Mouse (Mus musculus): ENCODE results near the gene Pttg1ip. TPM values are rescaled to one million over a fixed set of nuclear protein-coding genes. Genes with fewer than 3 reads are reported as not detected.

Pttg1ip gene
- polyA plus RNA-seq, 1 experiment: 237 TPM

DNA sequence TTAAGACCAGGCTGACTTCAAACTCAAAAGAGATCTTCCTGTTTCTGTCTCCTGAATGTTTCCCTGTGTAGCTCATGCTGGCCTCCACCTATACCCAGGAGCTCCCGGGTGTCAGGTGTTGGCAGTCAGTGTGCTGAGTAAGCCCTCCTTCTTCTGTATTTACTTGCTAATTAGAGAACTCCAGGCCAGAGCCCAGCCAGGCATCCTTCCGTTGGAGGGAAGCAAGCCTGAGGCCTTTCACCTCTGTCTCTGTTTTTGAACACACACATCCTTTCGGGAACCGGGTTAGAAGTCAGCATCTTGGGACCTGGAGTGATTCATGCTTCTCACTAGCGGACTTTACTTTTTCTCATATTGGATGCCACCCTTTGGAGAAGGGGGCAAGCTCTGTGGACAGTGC lies 25.9 kb downstream of the Pttg1ip start:
- Histone ChIP-seq H3K27me3 (ENCODE audit: control insufficient read depth, insufficient read depth, insufficient read length) (no peaks in the 10 kb centered on the region), H3K4me3 (peak overlapping the region; percentile 66), H3K36me3 (ENCODE audit: control insufficient read depth, insufficient read depth) (no peaks in the 10 kb centered on the region), H3K79me2 (ENCODE audit: control insufficient read depth, insufficient read depth) (peaks cover 28% of the 10 kb centered on the region), H3ac (ENCODE audit: control insufficient read depth, insufficient read length) (peak overlapping the region; percentile 90), H3K4me2 (ENCODE audit: low read depth) (peak overlapping the region; percentile 99)
- TF ChIP-seq E2F4 (IDR thresholded peaks at IDR 0.05; ENCODE audit: insufficient read depth) (no peak), TCF12 (IDR thresholded peaks at IDR 0.05; ENCODE audit: insufficient read depth, poor library complexity, severe bottlenecking) (no peak), POLR2AphosphoS2 (IDR thresholded peaks at IDR 0.05; ENCODE audit: insufficient read length, low read depth) (no peak), REST (IDR thresholded peaks at IDR 0.05; ENCODE audit: insufficient read depth, insufficient read length) (no peak), POLR2A (IDR thresholded peaks at IDR 0.05; ENCODE audit: insufficient read length, low read depth) (no peak), CEBPB (IDR thresholded peaks at IDR 0.05; ENCODE audit: insufficient read depth, poor library complexity, severe bottlenecking) (no peak), TCF3 (IDR thresholded peaks at IDR 0.05; ENCODE audit: insufficient read length, low read depth) (no peak), MYOD1 (IDR thresholded peaks at IDR 0.05; ENCODE audit: control insufficient read depth in 1 of 3, insufficient read length in 2 of 3, low read depth in 2 of 3) (no peak), SRF (IDR thresholded peaks at IDR 0.05; ENCODE audit: control insufficient read depth, insufficient read length, low read depth) (no peak), MYOG (IDR thresholded peaks at IDR 0.05; ENCODE audit: control insufficient read depth in 1 of 3, insufficient read depth in 1 of 3, insufficient read length in 2 of 3, low read depth in 2 of 3) (no peak), MAX (IDR thresholded peaks at IDR 0.05; ENCODE audit: low read depth) (no peak), USF1 (IDR thresholded peaks at IDR 0.05; ENCODE audit: low read depth) (no peak)

DNA sequence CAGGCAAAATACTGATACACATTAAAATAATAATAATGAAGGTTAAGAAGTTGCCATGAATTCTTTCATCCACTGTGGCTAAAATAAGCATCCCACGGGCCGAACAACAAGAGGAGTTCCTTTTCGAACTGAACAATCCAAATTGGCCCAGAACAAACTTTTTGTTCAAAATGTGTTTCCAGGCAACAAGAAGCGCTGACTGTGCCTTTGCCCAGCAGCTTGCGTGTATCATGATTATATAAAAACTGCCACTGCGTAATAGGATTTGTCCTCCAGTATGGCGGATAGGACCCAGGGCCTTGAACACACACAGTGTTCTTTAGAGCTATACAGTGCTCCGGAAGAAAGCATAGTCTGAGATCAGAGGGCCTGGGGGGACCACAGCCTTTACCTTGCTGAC lies 27.1 kb downstream of the Pttg1ip start:
- Histone ChIP-seq H3ac (ENCODE audit: control insufficient read depth, insufficient read length) (no peak overlapping the region), H3K36me3 (ENCODE audit: control insufficient read depth, insufficient read depth) (no peaks in the 10 kb centered on the region), H3K79me2 (ENCODE audit: control insufficient read depth, insufficient read depth) (peaks cover 35% of the 10 kb centered on the region), H3K27me3 (ENCODE audit: control insufficient read depth, insufficient read depth, insufficient read length) (no peaks in the 10 kb centered on the region), H3K4me2 (ENCODE audit: low read depth) (no peak overlapping the region), H3K4me3 (no peak overlapping the region)
- TF ChIP-seq MYOD1 (IDR thresholded peaks at IDR 0.05; ENCODE audit: control insufficient read depth in 1 of 3, insufficient read length in 2 of 3, low read depth in 2 of 3): no peak
- no peak for TF ChIP-seq POLR2AphosphoS2 (IDR thresholded peaks at IDR 0.05; ENCODE audit: insufficient read length, low read depth)
- no peak for TF ChIP-seq TCF12 (IDR thresholded peaks at IDR 0.05; ENCODE audit: insufficient read depth, poor library complexity, severe bottlenecking)
- no peak for TF ChIP-seq POLR2A (IDR thresholded peaks at IDR 0.05; ENCODE audit: insufficient read length, low read depth)
- TF ChIP-seq USF1 (IDR thresholded peaks at IDR 0.05; ENCODE audit: low read depth): no peak
- no peak for TF ChIP-seq CEBPB (IDR thresholded peaks at IDR 0.05; ENCODE audit: insufficient read depth, poor library complexity, severe bottlenecking)

DNA sequence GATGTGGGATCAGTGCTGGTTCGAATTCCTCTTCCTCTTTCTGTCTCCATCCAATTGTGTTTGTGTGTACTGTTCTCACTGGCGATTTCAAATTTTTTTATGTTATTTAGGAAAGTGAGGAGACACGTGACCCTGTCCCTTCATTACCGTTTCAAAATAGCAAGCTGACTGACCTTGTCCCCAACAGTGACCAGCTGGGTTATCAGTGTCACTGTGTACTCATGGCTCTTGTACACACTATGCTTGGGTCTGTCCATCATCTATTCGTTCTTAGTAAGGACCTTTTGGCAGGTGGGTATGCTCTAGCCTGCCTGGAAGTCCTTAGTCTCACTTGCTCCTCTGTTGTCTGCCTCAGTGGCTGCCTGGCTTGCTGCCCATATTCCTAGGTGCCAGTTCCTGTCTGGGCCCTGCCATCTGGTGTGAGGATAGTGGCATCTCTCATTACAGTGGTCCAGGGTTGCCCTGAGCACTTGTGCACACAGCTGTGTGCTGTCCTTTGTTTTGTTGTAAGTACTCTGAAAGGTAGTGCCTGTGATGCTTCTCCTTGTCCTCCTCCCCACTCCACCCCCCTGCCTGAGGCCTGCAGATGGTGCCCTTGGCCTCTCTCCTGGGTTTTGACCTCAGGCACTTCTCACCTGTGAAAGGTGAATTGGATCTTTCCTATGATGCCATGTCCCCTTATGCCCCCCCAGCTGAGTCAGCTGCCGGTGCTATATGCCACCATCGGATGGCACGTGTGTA lies 28.9 kb downstream of the Pttg1ip start:
- H3ac ChIP-seq (ENCODE audit: control insufficient read depth, insufficient read length): no peak overlapping the region
- no peak overlapping the region for H3K4me3 ChIP-seq
- H3K4me2 ChIP-seq (ENCODE audit: low read depth): no peak overlapping the region
- peaks cover 35% of the 10 kb centered on the region for H3K79me2 ChIP-seq (ENCODE audit: control insufficient read depth, insufficient read depth)
- no peaks in the 10 kb centered on the region for H3K36me3 ChIP-seq (ENCODE audit: control insufficient read depth, insufficient read depth)
- TF ChIP-seq E2F4 (IDR thresholded peaks at IDR 0.05; ENCODE audit: insufficient read depth) (no peak), MAX (IDR thresholded peaks at IDR 0.05; ENCODE audit: low read depth) (no peak), MYOD1 (IDR thresholded peaks at IDR 0.05; ENCODE audit: control insufficient read depth in 1 of 3, insufficient read length in 2 of 3, low read depth in 2 of 3) (no peak), TCF12 (IDR thresholded peaks at IDR 0.05; ENCODE audit: insufficient read depth, poor library complexity, severe bottlenecking) (no peak), POLR2A (IDR thresholded peaks at IDR 0.05; ENCODE audit: insufficient read length, low read depth) (no peak), TCF3 (IDR thresholded peaks at IDR 0.05; ENCODE audit: insufficient read length, low read depth) (no peak), POLR2AphosphoS2 (IDR thresholded peaks at IDR 0.05; ENCODE audit: insufficient read length, low read depth) (no peak), REST (IDR thresholded peaks at IDR 0.05; ENCODE audit: insufficient read depth, insufficient read length) (no peak), USF1 (IDR thresholded peaks at IDR 0.05; ENCODE audit: low read depth) (no peak), MYOG (IDR thresholded peaks at IDR 0.05; ENCODE audit: control insufficient read depth in 1 of 3, insufficient read depth in 1 of 3, insufficient read length in 2 of 3, low read depth in 2 of 3) (no peak), CEBPB (IDR thresholded peaks at IDR 0.05; ENCODE audit: insufficient read depth, poor library complexity, severe bottlenecking) (no peak), SRF (IDR thresholded peaks at IDR 0.05; ENCODE audit: control insufficient read depth, insufficient read length, low read depth) (no peak)
- H3K27me3 ChIP-seq (ENCODE audit: control insufficient read depth, insufficient read depth, insufficient read length): no peaks in the 10 kb centered on the region

DNA sequence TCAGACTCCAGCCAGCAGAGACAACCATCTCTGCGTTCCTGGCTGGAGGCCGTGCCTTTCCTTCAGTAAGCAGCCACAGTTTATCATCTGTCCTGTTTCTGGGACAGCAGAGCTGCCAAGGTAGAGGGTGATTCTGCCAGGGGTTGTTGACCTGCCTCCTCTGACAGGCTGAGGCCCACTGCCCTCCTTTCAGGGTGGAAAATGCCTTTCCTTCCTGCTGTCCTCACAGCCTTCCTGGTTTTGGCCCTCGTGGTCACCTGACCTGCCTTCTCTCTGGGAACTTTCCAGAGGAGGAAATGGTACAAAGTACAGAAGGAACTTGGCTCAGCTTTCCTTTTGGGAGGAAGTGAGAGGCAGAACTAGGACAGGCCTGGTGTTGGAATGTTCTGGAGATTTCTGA lies 31.9 kb downstream of the Pttg1ip start:
- Histone ChIP-seq H3K36me3 (ENCODE audit: control insufficient read depth, insufficient read depth) (peaks cover 28% of the 10 kb centered on the region), H3ac (ENCODE audit: control insufficient read depth, insufficient read length) (no peak overlapping the region), H3K27me3 (ENCODE audit: control insufficient read depth, insufficient read depth, insufficient read length) (no peaks in the 10 kb centered on the region), H3K4me3 (no peak overlapping the region), H3K4me2 (ENCODE audit: low read depth) (no peak overlapping the region), H3K79me2 (ENCODE audit: control insufficient read depth, insufficient read depth) (peaks cover 17% of the 10 kb centered on the region)
- no peak for TF ChIP-seq SRF (IDR thresholded peaks at IDR 0.05; ENCODE audit: control insufficient read depth, insufficient read length, low read depth)
- TF ChIP-seq TCF12 (IDR thresholded peaks at IDR 0.05; ENCODE audit: insufficient read depth, poor library complexity, severe bottlenecking): no peak
- TF ChIP-seq TCF3 (IDR thresholded peaks at IDR 0.05; ENCODE audit: insufficient read length, low read depth): no peak
- TF ChIP-seq CEBPB (IDR thresholded peaks at IDR 0.05; ENCODE audit: insufficient read depth, poor library complexity, severe bottlenecking): no peak
- no peak for TF ChIP-seq MYOG (IDR thresholded peaks at IDR 0.05; ENCODE audit: control insufficient read depth in 1 of 3, insufficient read depth in 1 of 3, insufficient read length in 2 of 3, low read depth in 2 of 3)
- no peak for TF ChIP-seq POLR2A (IDR thresholded peaks at IDR 0.05; ENCODE audit: insufficient read length, low read depth)
- TF ChIP-seq USF1 (IDR thresholded peaks at IDR 0.05; ENCODE audit: low read depth): no peak
- no peak for TF ChIP-seq MAX (IDR thresholded peaks at IDR 0.05; ENCODE audit: low read depth)
- TF ChIP-seq E2F4 (IDR thresholded peaks at IDR 0.05; ENCODE audit: insufficient read depth): no peak
- no peak for TF ChIP-seq POLR2AphosphoS2 (IDR thresholded peaks at IDR 0.05; ENCODE audit: insufficient read length, low read depth)
- TF ChIP-seq REST (IDR thresholded peaks at IDR 0.05; ENCODE audit: insufficient read depth, insufficient read length): no peak
- no peak for TF ChIP-seq MYOD1 (IDR thresholded peaks at IDR 0.05; ENCODE audit: control insufficient read depth in 1 of 3, insufficient read length in 2 of 3, low read depth in 2 of 3)

All from myocyte (in vitro differentiated cells).